Comparison of ENCODE assay signal across 27 mouse cellular contexts in genomic region chr15:25494687-25495299, GRCm38 (mm10).
DNase-seq lines count a peak whose midpoint lies in the region; ATAC-seq lines count a peak whose summit lies in the region.
"Had no signal": no experiment of that assay in that cellular context is flagged by ENCODE, and none has a peak within 500 bp of the region (broad histone marks: within the 10 kb centered on the region; RNA-seq: fewer than 3 reads in every experiment).

No protein-coding gene starts in this region.

- no peak overlapping the region for H3K27ac ChIP-seq in kidney, embryonic 14.5 days (ENCODE audit: low read depth, low read length)
- H3K27ac ChIP-seq: forebrain, embryonic 15.5 days; heart, embryonic 10.5 days; intestine, embryonic 15.5 days; midbrain, embryonic 10.5 days; stomach, postnatal 0 days had no signal

- H3K9me3 ChIP-seq in kidney, embryonic 14.5 days (ENCODE audit: control insufficient read depth, low read length) = no peaks in the 10 kb centered on the region
- H3K9me3 ChIP-seq: forebrain, embryonic 15.5 days; heart, embryonic 10.5 days; intestine, embryonic 15.5 days; midbrain, embryonic 10.5 days had no signal

- no peak overlapping the region for H3K9ac ChIP-seq in kidney, embryonic 14.5 days (ENCODE audit: low read depth, low read length)
- H3K9ac ChIP-seq: forebrain, embryonic 15.5 days; intestine, embryonic 15.5 days; liver, postnatal 0 days had no signal

- H3K4me3 ChIP-seq in kidney, embryonic 14.5 days (ENCODE audit: low read length) = no peak overlapping the region
- H3K4me3 ChIP-seq: forebrain, embryonic 15.5 days; heart, embryonic 10.5 days; intestine, embryonic 15.5 days; midbrain, embryonic 10.5 days had no signal

- no peak overlapping the region for H3K4me2 ChIP-seq in kidney, embryonic 14.5 days (replicated peaks; ENCODE audit: low read depth, low read length)
- H3K4me2 ChIP-seq: forebrain, embryonic 15.5 days; intestine, embryonic 15.5 days; liver, embryonic 11.5 days had no signal

- DNase-seq in kidney, adult 18-20 months = no peak
- DNase-seq in 3134 (ENCODE audit: extremely low read depth, insufficient read length, low spot score) = peak; percentile 82
- peak; percentile 15 for DNase-seq in brain, adult 2 months (ENCODE audit: low read depth, low spot score)
- DNase-seq in fibroblast of lung, adult 2 months (ENCODE audit: low read depth) = peak; percentile 40
- no peak for DNase-seq in urinary bladder, postnatal 4 days (ENCODE audit: low spot score in 2 of 2)
- no peak for DNase-seq in lung, postnatal 36 days
- DNase-seq in adrenal gland, adult 8-10 months = no peak
- DNase-seq: adrenal gland, postnatal 36 days; cerebellum, adult 11-12 months; cerebellum, postnatal 10 days; gastrocnemius, postnatal 10 days; kidney, adult 9 months; liver, postnatal 0 days; lung, postnatal 14 days; right cerebral cortex, adult 18-20 months; thymus, adult 2 months had no signal

- H3K4me1 ChIP-seq in kidney, embryonic 14.5 days (ENCODE audit: control insufficient read depth, insufficient read depth, low read length) = peaks cover 14% of the 10 kb centered on the region
- H3K4me1 ChIP-seq: intestine, embryonic 15.5 days had no signal

- no peaks in the 10 kb centered on the region for H3K36me3 ChIP-seq in kidney, embryonic 14.5 days (ENCODE audit: control insufficient read depth, insufficient read depth, low read length)
- H3K36me3 ChIP-seq: forebrain, embryonic 15.5 days; G1E; heart, embryonic 10.5 days; intestine, embryonic 15.5 days; midbrain, embryonic 10.5 days had no signal

- 0 out of 2 replicates have a peak, but pooled peaks have one; percentile 36 for ATAC-seq in kidney, embryonic 14.5 days (ENCODE audit: low FRiP score, low TSS enrichment)
- ATAC-seq: forebrain, embryonic 15.5 days; hindbrain, embryonic 16.5 days; intestine, embryonic 15.5 days; liver, postnatal 0 days; midbrain, embryonic 16.5 days had no signal

- no peaks in the 10 kb centered on the region for H3K27me3 ChIP-seq in kidney, embryonic 14.5 days (ENCODE audit: control insufficient read depth, insufficient read depth, low read length)
- H3K27me3 ChIP-seq: CH12.LX; intestine, embryonic 15.5 days had no signal

- 53% methylated on average over 8 of the region's 8 CpGs for WGBS in kidney, embryonic 14.5 days

Comparison
In these comparisons a context has a peak if more than half of its experiments do, and no peak if none do; other contexts are left out.
1. DNase-seq: peak in 3134 (single experiment), brain, adult 2 months (single experiment) and fibroblast of lung, adult 2 months (single experiment); none in kidney, adult 18-20 months (single experiment), urinary bladder, postnatal 4 days (0 of 2), lung, postnatal 36 days (single experiment) and adrenal gland, adult 8-10 months (single experiment).